ENCODE assay signal across 8 mouse cellular contexts in genomic region chr6:88726252-88727211, GRCm38 (mm10). TPM values are rescaled to one million over a fixed set of nuclear protein-coding genes. Genes with fewer than 3 reads are reported as not detected.
A peak's percentile ranks its signal among the peaks of the same experiment; 100 is the strongest.
DNase-seq lines count a peak whose midpoint lies in the region; ATAC-seq lines count a peak whose summit lies in the region.

No protein-coding gene starts in this region.

- DNase-seq in hindbrain, embryonic 14.5 days (ENCODE audit: low spot score): no peak
- no peak for DNase-seq in hindbrain, embryonic 11.5 days (ENCODE audit: low spot score)
- DNase-seq in brain, embryonic 18.5 days (ENCODE audit: low read depth, low spot score): peak; percentile 18
- peak; percentile 61 to 73 for DNase-seq in frontal cortex, postnatal 10 days (ENCODE audit: low spot score in 2 of 2)
- peak; percentile 58 to 72 for DNase-seq in layer of hippocampus, postnatal 10 days (ENCODE audit: low spot score in 2 of 2)
- DNase-seq in heart, adult 8-10 months (ENCODE audit: low spot score): no peak
- DNase-seq in yolk sac, embryonic 10.5 days (ENCODE audit: low spot score): no peak

- ATAC-seq in hindbrain, embryonic 14.5 days (ENCODE audit: low FRiP score): no peak
- no peak for ATAC-seq in hindbrain, embryonic 11.5 days (ENCODE audit: low FRiP score)
- ATAC-seq in neural tube, embryonic 15.5 days (ENCODE audit: low FRiP score): no peak

- H3K36me3 ChIP-seq in hindbrain, embryonic 14.5 days (replicated peaks; ENCODE audit: control insufficient read depth, insufficient read depth): no peaks in the 10 kb centered on the region
- H3K36me3 ChIP-seq in hindbrain, embryonic 11.5 days (ENCODE audit: control insufficient read depth, insufficient read depth, low read length): no peaks in the 10 kb centered on the region
- no peaks in the 10 kb centered on the region for H3K36me3 ChIP-seq in neural tube, embryonic 15.5 days

- H3K4me3 ChIP-seq in hindbrain, embryonic 14.5 days (replicated peaks; ENCODE audit: low read length): no peak overlapping the region
- no peak overlapping the region for H3K4me3 ChIP-seq in hindbrain, embryonic 11.5 days (ENCODE audit: low read depth, low read length)
- peak overlapping the region; percentile 52 for H3K4me3 ChIP-seq in neural tube, embryonic 15.5 days (replicated peaks)

- 61% methylated on average over 9 of the region's 9 CpGs for WGBS in hindbrain, embryonic 14.5 days
- 65% methylated on average over 9 of the region's 9 CpGs for WGBS in hindbrain, embryonic 11.5 days
- WGBS in neural tube, embryonic 15.5 days: 52% methylated on average over 9 of the region's 9 CpGs

- no peaks in the 10 kb centered on the region for H3K9me3 ChIP-seq in hindbrain, embryonic 14.5 days (ENCODE audit: control insufficient read depth, low read length)
- H3K9me3 ChIP-seq in hindbrain, embryonic 11.5 days (ENCODE audit: control insufficient read depth, low read length): no peaks in the 10 kb centered on the region
- no peaks in the 10 kb centered on the region for H3K9me3 ChIP-seq in neural tube, embryonic 15.5 days (replicated peaks)

- peak overlapping the region; percentile 83 for H3K4me2 ChIP-seq in hindbrain, embryonic 14.5 days (replicated peaks)
- no peak overlapping the region for H3K4me2 ChIP-seq in hindbrain, embryonic 11.5 days (replicated peaks; ENCODE audit: low read depth, low read length)
- peak overlapping the region; percentile 94 for H3K4me2 ChIP-seq in neural tube, embryonic 15.5 days

- peaks cover 7% of the 10 kb centered on the region; the same call in 1 of the 2 replicates for H3K4me1 ChIP-seq in hindbrain, embryonic 14.5 days (replicated peaks; ENCODE audit: control insufficient read depth, insufficient read depth, low read length)
- H3K4me1 ChIP-seq in hindbrain, embryonic 11.5 days (replicated peaks; ENCODE audit: control insufficient read depth, insufficient read depth, low read length): no peaks in the 10 kb centered on the region; the same call in 1 of the 2 replicates
- peaks cover 37% of the 10 kb centered on the region for H3K4me1 ChIP-seq in neural tube, embryonic 15.5 days

- H3K9ac ChIP-seq in hindbrain, embryonic 14.5 days: no peak overlapping the region
- H3K9ac ChIP-seq in hindbrain, embryonic 11.5 days (ENCODE audit: low read depth, low read length): no peak overlapping the region
- H3K9ac ChIP-seq in neural tube, embryonic 15.5 days (replicated peaks): peak overlapping the region; percentile 17; the same call in 1 of the 2 replicates

- peaks cover 9% of the 10 kb centered on the region for H3K27me3 ChIP-seq in hindbrain, embryonic 14.5 days (ENCODE audit: control insufficient read depth, insufficient read depth, low read length)
- peaks cover 12% of the 10 kb centered on the region for H3K27me3 ChIP-seq in hindbrain, embryonic 11.5 days (ENCODE audit: control insufficient read depth, insufficient read depth, low read length)
- peaks cover 10% of the 10 kb centered on the region; the same call in 1 of the 2 replicates for H3K27me3 ChIP-seq in neural tube, embryonic 15.5 days (replicated peaks)

- peak overlapping the region; percentile 30 for H3K27ac ChIP-seq in hindbrain, embryonic 14.5 days
- H3K27ac ChIP-seq in hindbrain, embryonic 11.5 days (ENCODE audit: low read depth, low read length): no peak overlapping the region
- peak overlapping the region; percentile 48; the same call in 1 of the 2 replicates for H3K27ac ChIP-seq in neural tube, embryonic 15.5 days (replicated peaks)

RNA-seq across cellular contexts. Expression of gene Mgll, which starts 2.3 kb away (rescaled TPM):
- 51.1 and 51.3 TPM in 2 replicates for polyA plus RNA-seq in hindbrain, embryonic 14.5 days (2014; fragmentation: Nextera tagmentation; extraction: Ambion mirVana)
- 4.6 and 6.0 TPM in 2 replicates for polyA plus RNA-seq in hindbrain, embryonic 11.5 days (2014; fragmentation: Nextera tagmentation; extraction: Ambion mirVana)
- total RNA-seq in layer of hippocampus, postnatal 10 days (2021): 100 to 1,000 TPM; 120 to 129 TPM
- polyA plus RNA-seq in neural tube, embryonic 15.5 days (2015; fragmentation: Nextera tagmentation; extraction: Ambion mirVana): 72.1 and 74.7 TPM in 2 replicates
- 100 to 1,000 TPM in 2 of 4 experiments, 10 to 100 TPM in 2; 74.8 to 134 (median 102) TPM for total RNA-seq in heart, adult 8-10 months (2022)

Comparison
In these comparisons a context has a peak if more than half of its experiments do, and no peak if none do; other contexts are left out.
1. DNase-seq: peak in brain, embryonic 18.5 days (single experiment), frontal cortex, postnatal 10 days (2 of 2) and layer of hippocampus, postnatal 10 days (2 of 2); none in hindbrain, embryonic 14.5 days (single experiment), hindbrain, embryonic 11.5 days (single experiment), heart, adult 8-10 months (single experiment) and yolk sac, embryonic 10.5 days (single experiment).